Mouse (Mus musculus): ENCODE measurements at regions not wholly inside any gene's neighbourhood (a gene's known extent, or its start where the extent isn't known, plus 50 kb on each side); places are given as distances from the start of the nearest gene placed in this dataset.

DNA sequence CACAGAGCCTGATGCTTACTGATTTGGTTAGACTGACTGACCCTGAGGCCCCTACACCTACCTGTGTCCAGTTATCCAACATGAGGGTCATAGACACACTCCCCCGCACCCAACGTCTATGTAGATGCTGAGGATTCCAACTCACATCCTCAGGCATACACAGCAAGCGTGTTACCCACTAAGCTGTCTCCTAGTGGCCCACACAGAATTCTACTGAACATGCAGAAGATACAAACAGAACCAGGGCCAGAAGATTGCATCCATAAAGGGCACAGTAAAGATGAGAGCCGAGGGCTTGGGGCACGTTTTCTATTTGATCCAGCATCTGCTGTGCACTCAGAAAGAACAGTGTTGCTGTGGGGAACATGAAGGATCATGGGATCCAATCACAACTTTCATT is 564.0 kb downstream of the Dok5 start:
- TF ChIP-seq CTCF (IDR thresholded peaks at IDR 0.05; ENCODE audit: low read depth) (no peak), EP300 (IDR thresholded peaks at IDR 0.05; ENCODE audit: low read depth) (no peak)

Measured in liver, embryonic 14.5 days (tissue).